Mouse (Mus musculus): ENCODE data around the gene Pdlim1. TPM values are rescaled to one million over a fixed set of nuclear protein-coding genes. Genes with fewer than 3 reads are reported as not detected.

Pdlim1 gene
- polyA plus RNA-seq, 1 experiment from 2014 or later = 179 TPM

- Histone ChIP-seq H3K9me3 (ENCODE audit: control insufficient read depth, low read length) (no peaks in the 10 kb centered on the region), H3K27ac (ENCODE audit: low read length) (no peak overlapping the region), H3K9ac (ENCODE audit: low read length) (no peak overlapping the region), H3K36me3 (ENCODE audit: control insufficient read depth, insufficient read depth, low read length) (no peaks in the 10 kb centered on the region), H3K27me3 (ENCODE audit: control insufficient read depth, insufficient read depth, low read depth, low read length) (no peaks in the 10 kb centered on the region), H3K4me3 (ENCODE audit: low read length) (no peak overlapping the region), H3K4me2 (ENCODE audit: low read depth, low read length) (no peak overlapping the region), H3K4me1 (replicated peaks; ENCODE audit: control insufficient read depth, insufficient read depth, low read length) (peaks cover 18% of the 10 kb centered on the region)
- 50% methylated on average over 13 of the region's 13 CpGs for WGBS
- ATAC-seq (ENCODE audit: low read depth) = no peak
Observed at GRCm38 (mm10) chr19:40272674-40273073, 1.0 kb upstream of the Pdlim1 start.

GRCm38 (mm10) chr19:40270351-40271307, 1.0 kb downstream of the Pdlim1 start:
- H3K36me3 ChIP-seq (ENCODE audit: control insufficient read depth, insufficient read depth, low read length) = no peaks in the 10 kb centered on the region
- peak overlapping the region; percentile 72 for H3K9ac ChIP-seq (ENCODE audit: low read length)
- peak overlapping the region; percentile 60 for H3K4me3 ChIP-seq (ENCODE audit: low read length)
- ATAC-seq (ENCODE audit: low read depth) = peak; percentile 42
- no peaks in the 10 kb centered on the region for H3K9me3 ChIP-seq (ENCODE audit: control insufficient read depth, low read length)
- H3K4me1 ChIP-seq (replicated peaks; ENCODE audit: control insufficient read depth, insufficient read depth, low read length) = peaks cover 18% of the 10 kb centered on the region
- WGBS = 6% methylated on average over 62 of the region's 63 CpGs
- peak overlapping the region; percentile 67 for H3K4me2 ChIP-seq (ENCODE audit: low read depth, low read length)
- H3K27ac ChIP-seq (ENCODE audit: low read length) = peak overlapping the region; percentile 33
- no peaks in the 10 kb centered on the region for H3K27me3 ChIP-seq (ENCODE audit: control insufficient read depth, insufficient read depth, low read depth, low read length)

DNA sequence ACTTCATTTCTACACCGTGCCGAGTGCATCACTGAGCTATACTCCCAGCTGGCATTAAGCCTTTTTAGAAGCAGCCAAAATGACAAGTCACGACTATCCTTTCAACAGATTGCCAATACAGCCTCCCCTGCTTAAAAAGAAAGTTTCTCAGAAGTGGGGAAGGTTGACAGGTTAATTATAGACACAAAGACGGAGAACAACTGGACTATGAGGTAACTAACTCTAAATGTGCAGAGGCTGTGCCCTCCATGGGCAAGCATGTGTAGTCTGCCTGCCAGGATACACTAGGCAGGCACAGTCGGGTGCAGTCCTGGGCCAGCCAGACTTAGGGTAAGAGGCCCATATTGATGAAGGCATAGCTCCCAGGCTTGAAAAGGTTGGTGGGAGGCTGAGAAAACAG, 2.1 kb downstream of the Pdlim1 start:
- H3K4me3 ChIP-seq (ENCODE audit: low read length) = peak overlapping the region; percentile 60
- no peaks in the 10 kb centered on the region; the same call in 1 of the 2 replicates for H3K36me3 ChIP-seq (ENCODE audit: control insufficient read depth, insufficient read depth, low read length)
- peak overlapping the region; percentile 67 for H3K4me2 ChIP-seq (ENCODE audit: low read depth, low read length)
- H3K9ac ChIP-seq (ENCODE audit: low read length) = peak overlapping the region; percentile 35
- peak overlapping the region; percentile 30; the same call in 1 of the 2 replicates for H3K27ac ChIP-seq (ENCODE audit: low read length)
- H3K9me3 ChIP-seq (ENCODE audit: control insufficient read depth, low read length) = no peaks in the 10 kb centered on the region
- WGBS = 63% methylated on average over 5 of the region's 5 CpGs
- H3K4me1 ChIP-seq (replicated peaks; ENCODE audit: control insufficient read depth, insufficient read depth, low read length) = peaks cover 18% of the 10 kb centered on the region
- H3K27me3 ChIP-seq (ENCODE audit: control insufficient read depth, insufficient read depth, low read depth, low read length) = no peaks in the 10 kb centered on the region
- no peak for ATAC-seq (ENCODE audit: low read depth)

GRCm38 (mm10) chr19:40268493-40268892, 3.1 kb downstream of the Pdlim1 start:
- H3K4me1 ChIP-seq (replicated peaks; ENCODE audit: control insufficient read depth, insufficient read depth, low read length) = peaks cover 18% of the 10 kb centered on the region
- H3K4me3 ChIP-seq (ENCODE audit: low read length) = no peak overlapping the region; the same call in 1 of the 2 replicates
- WGBS = 15% methylated on average over 3 of the region's 3 CpGs
- peak overlapping the region; percentile 41 for H3K4me2 ChIP-seq (ENCODE audit: low read depth, low read length)
- peak; percentile 29; the same call in 1 of the 2 replicates for ATAC-seq (ENCODE audit: low read depth)
- H3K27ac ChIP-seq (ENCODE audit: low read length) = peak overlapping the region; percentile 18; the same call in 1 of the 2 replicates
- no peaks in the 10 kb centered on the region for H3K9me3 ChIP-seq (ENCODE audit: control insufficient read depth, low read length)
- H3K36me3 ChIP-seq (ENCODE audit: control insufficient read depth, insufficient read depth, low read length) = no peaks in the 10 kb centered on the region; the same call in 1 of the 2 replicates
- H3K27me3 ChIP-seq (ENCODE audit: control insufficient read depth, insufficient read depth, low read depth, low read length) = no peaks in the 10 kb centered on the region
- no peak overlapping the region for H3K9ac ChIP-seq (ENCODE audit: low read length)

- Histone ChIP-seq H3K36me3 (ENCODE audit: control insufficient read depth, insufficient read depth, low read length) (no peaks in the 10 kb centered on the region; the same call in 1 of the 2 replicates), H3K27me3 (ENCODE audit: control insufficient read depth, insufficient read depth, low read depth, low read length) (no peaks in the 10 kb centered on the region), H3K4me1 (replicated peaks; ENCODE audit: control insufficient read depth, insufficient read depth, low read length) (peaks cover 18% of the 10 kb centered on the region), H3K4me2 (ENCODE audit: low read depth, low read length) (peak overlapping the region; percentile 19), H3K9ac (ENCODE audit: low read length) (no peak overlapping the region), H3K9me3 (ENCODE audit: control insufficient read depth, low read length) (no peaks in the 10 kb centered on the region), H3K4me3 (ENCODE audit: low read length) (no peak overlapping the region), H3K27ac (ENCODE audit: low read length) (peak overlapping the region; percentile 63)
- ATAC-seq (ENCODE audit: low read depth) = peak; percentile 26
- 68% methylated on average over 1 of the region's 1 CpGs for WGBS
Observed at GRCm38 (mm10) chr19:40267380-40267779, 4.3 kb downstream of the Pdlim1 start.

DNA sequence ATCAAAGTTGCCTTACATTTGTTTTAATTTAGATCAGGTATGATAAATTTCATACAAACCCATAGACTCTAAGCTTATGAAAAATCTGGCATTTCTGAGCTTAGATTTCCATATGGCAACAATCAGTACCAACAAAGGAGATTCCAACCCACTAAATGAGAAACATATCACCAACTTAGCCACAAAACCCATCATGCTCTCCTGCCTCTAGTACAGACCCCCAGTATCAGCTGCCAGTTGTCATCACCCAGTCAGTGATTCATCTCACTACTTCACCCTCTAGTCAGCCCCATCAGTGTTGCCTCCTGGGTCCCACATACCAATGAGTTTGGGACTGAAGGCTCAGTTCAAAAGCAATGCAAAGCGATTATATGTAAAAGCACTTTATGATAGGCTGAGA, 12.2 kb downstream of the Pdlim1 start:
- peaks cover 4% of the 10 kb centered on the region; the same call in 1 of the 2 replicates for H3K4me1 ChIP-seq (replicated peaks; ENCODE audit: control insufficient read depth, insufficient read depth, low read length)
- no peak overlapping the region for H3K4me2 ChIP-seq (ENCODE audit: low read depth, low read length)
- ATAC-seq (ENCODE audit: low read depth) = no peak
- no peaks in the 10 kb centered on the region for H3K27me3 ChIP-seq (ENCODE audit: control insufficient read depth, insufficient read depth, low read depth, low read length)
- no peaks in the 10 kb centered on the region; the same call in none of the 2 replicates for H3K36me3 ChIP-seq (ENCODE audit: control insufficient read depth, insufficient read depth, low read length)
- no peaks in the 10 kb centered on the region for H3K9me3 ChIP-seq (ENCODE audit: control insufficient read depth, low read length)
- no peak overlapping the region for H3K4me3 ChIP-seq (ENCODE audit: low read length)
- H3K9ac ChIP-seq (ENCODE audit: low read length) = no peak overlapping the region
- no peak overlapping the region for H3K27ac ChIP-seq (ENCODE audit: low read length)
- WGBS = 80% methylated on average over 1 of the region's 1 CpGs

GRCm38 (mm10) chr19:40257396-40257795, 14.2 kb downstream of the Pdlim1 start:
- Histone ChIP-seq H3K27ac (ENCODE audit: low read length) (no peak overlapping the region), H3K9ac (ENCODE audit: low read length) (no peak overlapping the region), H3K9me3 (ENCODE audit: control insufficient read depth, low read length) (no peaks in the 10 kb centered on the region), H3K36me3 (ENCODE audit: control insufficient read depth, insufficient read depth, low read length) (no peaks in the 10 kb centered on the region; the same call in 1 of the 2 replicates), H3K4me1 (replicated peaks; ENCODE audit: control insufficient read depth, insufficient read depth, low read length) (peaks cover 11% of the 10 kb centered on the region), H3K4me3 (ENCODE audit: low read length) (no peak overlapping the region), H3K27me3 (ENCODE audit: control insufficient read depth, insufficient read depth, low read depth, low read length) (no peaks in the 10 kb centered on the region), H3K4me2 (ENCODE audit: low read depth, low read length) (no peak overlapping the region)
- ATAC-seq (ENCODE audit: low read depth) = no peak
- 35% methylated on average over 4 of the region's 4 CpGs for WGBS

DNA sequence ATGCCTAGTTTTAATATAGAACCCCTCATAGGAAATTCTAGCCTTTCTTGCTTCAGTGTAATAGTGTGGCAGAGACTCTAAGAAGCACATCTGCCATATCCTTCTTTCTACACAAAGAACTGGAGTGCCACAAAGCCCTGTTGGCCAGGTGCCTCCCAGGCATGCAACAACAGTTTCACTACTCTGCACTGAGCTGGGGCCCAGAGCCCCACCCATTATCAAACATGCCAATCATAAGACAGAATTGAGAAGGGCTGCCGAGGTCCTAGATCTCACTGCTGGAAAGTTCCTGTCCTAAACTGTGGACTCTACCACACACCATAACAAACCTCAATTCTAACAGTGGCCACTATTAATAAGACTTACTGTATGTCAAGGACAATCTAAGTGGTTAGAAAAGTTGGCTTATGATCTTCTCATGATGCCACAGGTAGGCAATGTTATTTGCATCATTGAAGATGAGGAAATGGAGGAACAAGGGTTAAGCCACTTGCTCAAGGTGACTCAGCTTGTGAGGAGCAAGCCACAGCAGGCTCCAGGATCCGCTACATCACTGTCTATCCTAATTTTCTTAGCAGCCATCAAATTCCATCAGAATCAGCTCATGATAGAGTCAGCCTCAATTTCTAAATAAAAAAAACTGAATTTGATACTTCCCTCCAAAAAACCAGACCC, 15.1 kb downstream of the Pdlim1 start:
- no peak overlapping the region for H3K9ac ChIP-seq (ENCODE audit: low read length)
- no peak overlapping the region for H3K27ac ChIP-seq (ENCODE audit: low read length)

DNA sequence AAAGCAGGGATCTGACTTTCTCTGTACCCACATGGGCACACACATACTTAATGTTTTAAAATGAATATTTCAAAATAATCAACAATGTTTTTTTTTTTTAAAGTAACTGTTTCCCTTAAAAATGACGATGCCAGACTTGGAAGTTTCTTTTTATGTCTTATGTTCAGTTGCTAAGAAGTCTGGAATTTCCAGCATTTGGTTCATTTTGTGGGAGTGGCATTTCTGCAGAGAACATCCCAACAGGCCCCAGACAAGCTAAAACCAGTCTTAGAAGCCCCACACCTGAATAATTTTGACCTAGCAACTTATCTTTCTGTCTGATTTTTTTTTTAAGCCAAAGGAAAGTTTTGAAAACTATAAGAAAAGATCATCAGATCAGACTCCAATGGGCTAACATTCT, 16.1 kb downstream of the Pdlim1 start:
- H3K4me1 ChIP-seq (replicated peaks; ENCODE audit: control insufficient read depth, insufficient read depth, low read length) = peaks cover 7% of the 10 kb centered on the region
- no peaks in the 10 kb centered on the region for H3K9me3 ChIP-seq (ENCODE audit: control insufficient read depth, low read length)
- no peaks in the 10 kb centered on the region; the same call in 1 of the 2 replicates for H3K36me3 ChIP-seq (ENCODE audit: control insufficient read depth, insufficient read depth, low read length)
- no peak overlapping the region for H3K9ac ChIP-seq (ENCODE audit: low read length)
- H3K27me3 ChIP-seq (ENCODE audit: control insufficient read depth, insufficient read depth, low read depth, low read length) = no peaks in the 10 kb centered on the region
- no peak overlapping the region for H3K4me2 ChIP-seq (ENCODE audit: low read depth, low read length)
- H3K4me3 ChIP-seq (ENCODE audit: low read length) = no peak overlapping the region
- 63% methylated on average over 1 of the region's 1 CpGs for WGBS
- H3K27ac ChIP-seq (ENCODE audit: low read length) = no peak overlapping the region
- no peak for ATAC-seq (ENCODE audit: low read depth)

More for the DNA sequence above, 15.1 kb downstream of the Pdlim1 start:
- no peak overlapping the region for H3K4me3 ChIP-seq (ENCODE audit: low read length)
- 54% methylated on average over 2 of the region's 2 CpGs for WGBS
- H3K4me1 ChIP-seq (replicated peaks; ENCODE audit: control insufficient read depth, insufficient read depth, low read length) = peaks cover 11% of the 10 kb centered on the region
- no peaks in the 10 kb centered on the region for H3K9me3 ChIP-seq (ENCODE audit: control insufficient read depth, low read length)
- H3K4me2 ChIP-seq (ENCODE audit: low read depth, low read length) = no peak overlapping the region
- H3K36me3 ChIP-seq (ENCODE audit: control insufficient read depth, insufficient read depth, low read length) = no peaks in the 10 kb centered on the region; the same call in 1 of the 2 replicates
- ATAC-seq (ENCODE audit: low read depth) = no peak; the same call in 1 of the 2 replicates
- no peaks in the 10 kb centered on the region for H3K27me3 ChIP-seq (ENCODE audit: control insufficient read depth, insufficient read depth, low read depth, low read length)
